Mouse (Mus musculus) CH12.LX (cell line): ENCODE measurements at regions not wholly inside any gene's neighbourhood (a gene's known extent, or its start where the extent isn't known, plus 50 kb on each side); places are given as distances from the start of the nearest gene placed in this dataset.

Source experiments
- IRF4 ChIP-seq: IDR thresholded peaks from 2 replicates; pipeline ENCODE4 v1.6.1; 2014; ENCODE audit warnings: low read depth, mild to moderate bottlenecking, inconsistent platforms, low read length, improper control_type of control experiment
- POLR2A ChIP-seq: IDR thresholded peaks from 2 replicates; pipeline ENCODE4 v1.6.1; 2011; ENCODE audit warnings: low read depth, mild to moderate bottlenecking, improper control_type of control experiment, low read length

DNA sequence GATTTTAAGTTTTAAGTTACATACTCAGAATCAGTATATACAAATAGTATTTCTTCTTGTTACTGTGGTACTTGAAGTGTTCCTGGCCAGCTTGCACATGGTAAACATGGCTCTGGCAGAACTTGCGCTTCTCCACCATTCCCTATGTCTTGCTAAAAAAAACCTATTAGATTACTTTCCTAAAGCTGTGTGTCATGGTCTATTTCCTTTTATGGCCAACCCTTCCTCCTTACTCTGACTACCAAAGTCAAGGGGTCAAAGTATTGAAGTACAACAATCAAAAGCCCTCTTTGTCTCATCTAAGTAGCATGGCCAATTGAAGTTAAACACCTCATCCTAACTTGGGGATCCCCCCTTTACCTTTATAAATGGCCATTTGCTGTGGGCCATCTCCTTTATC is 223.6 kb upstream of the 2610001J05Rik start:
- TF ChIP-seq IRF4 (no peak), POLR2A (no peak)
